Mouse (Mus musculus) cerebellum, adult 11-12 months (tissue): ENCODE results near the gene Entpd1.

ENCODE experiments used
- DNase-seq: peaks from one replicate; pipeline ENCODE4 v3.0.0; 2022

Entpd1 gene

DNA sequence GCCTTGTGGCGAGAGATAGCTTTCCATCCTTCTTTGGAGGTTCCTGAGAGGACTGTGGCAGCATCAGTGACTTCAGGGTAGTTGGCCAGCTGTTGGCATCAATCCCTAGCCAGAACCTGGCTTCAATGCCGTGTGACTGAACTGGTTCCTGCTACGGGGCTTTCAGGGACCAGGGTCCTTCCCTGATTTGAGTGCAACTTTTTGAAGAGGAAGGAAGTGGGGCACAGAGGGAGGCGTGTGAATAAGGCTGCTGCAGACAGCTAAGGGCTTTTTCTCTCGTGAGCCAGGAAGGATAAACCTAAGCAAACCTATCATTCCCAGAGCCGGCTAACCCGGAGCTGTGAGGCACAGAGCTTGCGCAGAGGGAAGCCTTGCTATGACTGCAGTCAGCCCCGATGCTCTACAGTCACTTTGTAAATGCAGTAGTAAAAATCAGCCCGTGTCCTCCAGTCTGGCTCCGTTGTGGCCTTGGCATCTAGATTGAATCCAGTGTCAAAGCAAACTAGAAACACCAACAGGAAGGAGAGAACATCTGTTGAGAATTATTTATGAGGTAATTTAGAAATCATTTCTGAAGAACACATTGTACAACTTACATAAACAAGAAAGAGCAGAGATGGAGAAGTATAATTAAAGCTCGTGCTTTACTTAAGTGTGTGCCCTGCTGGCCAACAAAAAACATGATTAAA is 116.7 kb downstream of the Entpd1 start:
- DNase-seq, result no peak

- DNase-seq, result no peak
Measured at GRCm38 (mm10) chr19:40733409-40733808, 121.2 kb downstream of the Entpd1 start.

DNA sequence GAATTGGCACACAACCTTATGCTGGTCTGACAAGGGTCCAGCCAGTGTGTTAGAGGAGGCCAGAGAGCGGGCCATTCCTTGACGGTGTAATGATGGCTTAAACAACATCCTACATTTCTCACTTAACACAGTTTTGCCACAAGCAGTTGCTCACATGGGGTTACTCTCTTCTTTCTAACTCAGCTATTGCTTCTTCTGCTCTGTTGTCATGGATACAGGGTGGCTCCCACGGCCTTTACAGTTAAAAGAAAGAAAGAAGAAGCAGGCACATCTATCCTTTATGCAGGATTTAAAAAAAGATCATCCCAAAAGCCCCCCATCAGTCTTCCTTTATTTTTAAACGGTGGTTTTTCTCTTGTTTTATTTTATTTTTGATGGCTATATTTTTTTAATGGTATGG is 121.7 kb downstream of the Entpd1 start:
- no peak for DNase-seq

DNA sequence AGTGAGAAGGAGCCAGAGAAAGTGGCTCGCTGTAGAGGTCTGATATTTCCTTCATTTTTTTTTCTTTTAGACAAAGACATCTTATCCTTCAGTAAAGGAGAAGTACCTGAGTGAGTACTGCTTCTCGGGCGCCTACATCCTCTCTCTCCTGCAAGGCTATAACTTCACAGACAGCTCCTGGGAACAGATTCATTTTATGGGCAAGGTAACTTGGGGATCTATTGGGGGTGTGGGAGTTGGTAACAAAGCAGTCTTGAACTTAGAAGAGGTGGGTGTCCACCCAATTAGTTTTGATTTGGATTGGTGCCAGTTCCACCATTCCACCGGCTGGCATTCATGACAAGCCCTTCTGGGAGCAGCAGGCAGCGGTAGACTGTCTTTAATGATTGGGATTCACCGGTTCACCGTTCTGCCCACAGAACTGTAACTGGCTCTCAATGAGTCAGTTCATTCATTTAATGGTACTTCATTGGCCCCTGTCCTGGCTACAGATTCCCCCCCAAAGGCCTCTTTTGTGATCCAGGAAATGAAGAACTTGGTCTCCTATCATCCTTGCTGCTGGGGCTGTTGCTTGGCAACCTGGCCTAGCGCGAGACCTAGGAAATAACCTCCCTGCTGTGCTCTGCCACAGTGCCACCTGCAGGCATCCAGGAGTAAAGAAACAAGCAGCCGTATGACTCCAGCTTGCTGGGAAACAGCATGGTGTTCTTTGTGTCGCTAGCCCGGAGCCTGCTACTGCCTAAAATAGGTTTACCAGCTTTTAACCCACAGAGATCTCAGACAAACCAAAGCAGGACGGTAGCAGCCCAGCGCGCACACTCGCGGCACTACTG is 124.7 kb downstream of the Entpd1 start:
- peak; percentile 46 for DNase-seq

- no peak for DNase-seq
Measured at GRCm38 (mm10) chr19:40737613-40738012, 125.4 kb downstream of the Entpd1 start.

DNA sequence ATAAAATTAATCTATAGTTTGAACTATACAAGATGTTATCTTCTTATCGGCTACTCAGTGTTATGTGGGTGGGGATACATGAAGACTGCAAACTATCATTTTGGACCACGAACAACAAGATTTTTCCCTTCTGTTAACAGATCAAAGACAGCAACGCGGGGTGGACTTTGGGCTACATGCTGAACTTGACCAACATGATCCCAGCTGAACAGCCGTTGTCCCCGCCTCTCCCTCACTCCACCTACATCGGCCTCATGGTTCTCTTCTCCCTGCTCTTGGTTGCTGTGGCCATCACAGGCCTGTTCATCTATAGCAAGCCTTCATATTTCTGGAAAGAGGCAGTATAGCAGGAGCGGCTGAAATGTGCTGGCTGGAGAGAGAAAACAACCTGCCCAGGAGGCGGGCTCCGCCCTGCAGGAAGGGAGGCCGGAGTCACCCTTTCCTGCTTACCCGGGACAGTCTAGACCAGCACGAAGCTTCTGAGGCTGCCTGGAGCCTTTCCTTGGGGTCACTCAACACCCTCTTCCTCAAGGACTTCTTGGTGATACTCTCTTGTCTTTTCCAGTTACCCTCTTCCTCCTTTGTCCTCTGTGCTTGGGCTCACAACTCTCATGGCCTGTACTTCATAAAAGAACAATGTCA is 126.6 kb downstream of the Entpd1 start:
- DNase-seq, result no peak

DNA sequence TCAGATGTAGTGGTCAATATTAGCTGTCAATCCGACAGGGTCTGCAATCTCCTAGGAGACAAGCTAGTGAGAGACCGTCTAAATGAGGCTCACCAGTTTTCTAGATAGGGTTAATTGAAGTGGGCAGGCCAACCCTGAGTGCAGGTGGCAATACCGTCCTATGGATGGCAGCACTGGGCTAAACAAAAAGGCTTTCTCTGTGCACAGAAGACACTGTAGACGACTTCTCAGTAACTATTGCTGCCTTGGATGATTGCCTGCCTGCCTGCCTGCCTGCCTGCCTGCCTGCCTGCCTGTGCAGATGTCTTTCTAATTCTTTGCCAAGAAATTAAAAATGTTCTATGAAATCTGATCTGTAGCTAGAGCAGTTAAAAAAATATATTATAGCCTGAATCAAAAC is 134.4 kb downstream of the Entpd1 start:
- no peak for DNase-seq

DNA sequence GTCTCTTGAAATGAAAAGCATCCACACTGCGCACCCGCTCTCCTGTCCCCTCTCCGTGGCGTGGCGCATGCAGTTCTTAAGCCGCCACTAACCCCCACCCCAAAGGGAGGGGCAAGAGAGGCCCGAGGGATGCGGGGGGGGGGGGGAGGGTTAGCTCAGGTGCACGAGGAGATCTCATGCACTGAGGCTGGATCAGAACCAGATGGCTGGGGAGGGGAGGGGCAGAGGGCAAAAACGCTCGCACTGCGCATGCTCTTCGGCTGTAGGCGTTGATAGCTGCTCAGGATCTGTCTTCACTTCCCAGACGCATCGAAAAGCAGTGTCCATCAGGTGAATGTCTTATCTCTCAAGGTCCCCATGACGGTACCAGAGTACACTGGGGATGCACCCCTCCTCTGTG is 136.4 kb downstream of the Entpd1 start, which contains the start of gene Cc2d2b:
TSS of gene Cc2d2b (plus strand) at position 195 of the 400 bp plus-strand sequence.
- no peak for DNase-seq

DNA sequence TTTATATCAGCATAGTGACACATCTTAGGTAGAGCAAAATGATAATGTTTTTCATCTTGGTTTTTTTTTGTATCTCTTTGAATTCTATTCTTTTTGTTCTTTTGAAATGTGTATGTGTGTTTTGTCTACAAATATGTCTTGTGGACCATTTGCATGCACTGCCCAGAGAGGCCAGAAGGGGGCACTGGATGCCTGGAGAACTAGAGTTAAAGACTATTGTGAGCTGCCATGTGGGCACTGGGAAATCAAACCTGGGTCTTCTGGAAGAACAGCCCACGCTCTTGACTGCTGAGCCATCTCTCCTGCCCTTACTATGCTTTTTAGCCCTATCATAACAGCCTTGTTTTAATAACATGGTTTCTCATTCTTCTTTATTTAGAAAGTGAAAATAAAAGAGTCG is 142.1 kb downstream of the Entpd1 start:
- DNase-seq, result no peak

DNA sequence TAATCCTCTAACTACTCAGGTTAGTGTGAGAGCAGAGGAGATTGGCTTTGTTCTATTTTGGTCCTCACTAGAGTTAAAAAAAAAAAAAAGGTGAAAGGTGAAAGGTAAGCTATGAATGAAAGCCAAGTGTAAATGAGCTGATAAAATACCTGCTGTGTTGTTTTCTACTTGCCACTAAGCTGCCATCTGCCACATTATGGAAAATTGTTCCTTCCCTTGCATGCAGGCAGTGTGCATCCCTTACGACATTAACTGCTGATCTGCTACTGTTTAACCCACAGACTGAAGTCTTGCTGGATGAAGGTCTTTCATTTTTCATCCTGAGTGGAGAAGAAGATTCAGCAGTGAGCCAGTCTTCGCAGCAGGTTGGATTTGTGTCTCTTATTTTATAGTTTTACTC is 147.9 kb downstream of the Entpd1 start:
- DNase-seq, result no peak

DNA sequence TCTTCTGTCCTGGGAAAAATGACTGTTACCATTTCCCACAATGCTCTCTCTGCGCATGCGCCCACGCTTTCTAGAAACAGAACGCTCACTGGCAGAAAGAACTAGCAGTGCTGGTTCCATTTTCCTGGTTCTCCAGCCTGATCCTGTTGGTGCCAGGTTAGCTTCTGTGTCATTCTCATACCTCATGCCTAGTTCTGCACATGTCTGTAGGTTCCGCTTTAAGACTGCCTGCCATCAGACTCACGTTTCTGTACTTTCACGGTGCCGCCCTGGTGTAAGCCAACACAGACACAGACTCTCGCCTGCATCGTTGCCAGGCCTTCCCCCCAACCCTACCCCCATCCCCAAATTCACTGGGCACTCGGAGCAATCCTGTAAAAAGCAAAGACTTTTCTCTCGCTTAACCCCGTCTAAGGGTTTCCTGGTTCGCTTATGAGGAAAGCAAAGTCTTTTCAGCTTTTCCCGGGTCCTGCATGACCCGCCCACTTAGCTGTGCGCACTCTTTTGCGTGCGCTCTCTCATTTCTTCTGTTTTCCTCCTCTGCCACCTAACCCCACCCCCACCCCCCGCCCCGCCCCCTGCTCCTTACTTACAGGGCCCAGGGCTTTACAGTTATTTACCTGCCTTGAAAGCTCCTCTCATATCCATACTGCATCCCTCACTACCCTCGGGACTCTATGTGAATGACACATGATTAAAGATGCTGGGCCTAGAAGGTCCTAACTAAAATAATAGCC is 150.0 kb downstream of the Entpd1 start:
- DNase-seq, result no peak

GRCm38 (mm10) chr19:40767189-40767588 is 155.0 kb downstream of the Entpd1 start:
- DNase-seq, result no peak

DNA sequence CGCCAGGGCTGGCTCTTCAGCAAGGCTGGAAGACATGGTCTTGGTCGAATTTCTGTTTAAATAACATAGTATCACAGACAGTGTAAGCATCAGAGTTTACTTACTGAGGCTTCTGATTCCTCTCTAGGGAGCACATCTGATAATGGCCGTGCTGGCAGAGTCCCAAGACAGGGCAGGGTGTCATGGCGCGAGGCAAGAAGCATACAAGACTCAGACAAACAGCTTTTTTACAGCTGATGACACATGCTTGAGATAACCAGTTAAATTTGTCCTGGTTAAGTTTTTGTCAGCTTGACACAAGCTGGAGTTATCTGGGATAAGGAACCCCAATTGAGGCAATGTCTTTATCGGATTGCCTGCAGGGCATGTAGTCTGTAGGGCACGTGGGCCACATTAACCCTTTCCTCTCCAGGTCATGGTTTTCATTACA is 157.2 kb downstream of the Entpd1 start:
- DNase-seq, result no peak

- no peak for DNase-seq
Measured at GRCm38 (mm10) chr19:40788004-40788714, 176.0 kb downstream of the Entpd1 start.

- DNase-seq, result no peak
Measured at GRCm38 (mm10) chr19:40788715-40789084, 176.5 kb downstream of the Entpd1 start.
